24 mouse cellular contexts compared by ENCODE assay signal in genomic region chr15:98996840-98997239, GRCm38 (mm10). TPM values are rescaled to one million over a fixed set of nuclear protein-coding genes. Genes with fewer than 3 reads are reported as not detected.
A peak's percentile ranks its signal among the peaks of the same experiment; 100 is the strongest.
DNase-seq lines count a peak whose midpoint lies in the region; ATAC-seq and TF ChIP-seq lines count a peak whose summit lies in the region.
"Had no signal": no experiment of that assay in that cellular context is flagged by ENCODE, and none has a peak within 500 bp of the region (broad histone marks: within the 10 kb centered on the region; RNA-seq: fewer than 3 reads in every experiment).

No protein-coding gene starts in this region.

- DNase-seq in heart, postnatal 36 days: no peak
- DNase-seq in liver, embryonic 13.5 days: no peak
- DNase-seq in liver, postnatal 0 days: no peak
- no peak for DNase-seq in ovary, postnatal 36 days (ENCODE audit: low spot score)
- DNase-seq: adrenal gland, postnatal 36 days; cerebellum, adult 9-11 months; gastrocnemius, adult 2 months; heart, adult 18-20 months; kidney, adult 9 months; kidney, postnatal 4 days; lung, adult 18-20 months; spleen, adult 18-20 months had no signal

- peaks cover 53% of the 10 kb centered on the region for H3K4me1 ChIP-seq in heart, embryonic 11.5 days (ENCODE audit: control insufficient read depth, insufficient read depth, low read length)
- peaks cover 59% of the 10 kb centered on the region for H3K4me1 ChIP-seq in liver, embryonic 13.5 days (replicated peaks)
- peaks cover 22% of the 10 kb centered on the region for H3K4me1 ChIP-seq in liver, postnatal 0 days (ENCODE audit: insufficient read depth)
- peaks cover 26% of the 10 kb centered on the region for H3K4me1 ChIP-seq in forebrain, embryonic 13.5 days
- peaks cover 39% of the 10 kb centered on the region for H3K4me1 ChIP-seq in hindbrain, embryonic 12.5 days

- TF ChIP-seq EP300 in liver, postnatal 0 days (IDR thresholded peaks at IDR 0.05; ENCODE audit: low read depth): no peak

- H3K4me3 ChIP-seq in heart, embryonic 11.5 days (ENCODE audit: low read depth, low read length): no peak overlapping the region
- no peak overlapping the region for H3K4me3 ChIP-seq in liver, embryonic 13.5 days (replicated peaks)
- no peak overlapping the region for H3K4me3 ChIP-seq in liver, postnatal 0 days (ENCODE audit: low read depth, low read length)
- H3K4me3 ChIP-seq in forebrain, embryonic 13.5 days: no peak overlapping the region
- no peak overlapping the region for H3K4me3 ChIP-seq in hindbrain, embryonic 12.5 days
- H3K4me3 ChIP-seq: gastrocnemius, adult 2 months; limb, embryonic 13.5 days; myocyte; stomach, embryonic 15.5 days had no signal

- H3K4me2 ChIP-seq in heart, embryonic 11.5 days: no peak overlapping the region
- H3K4me2 ChIP-seq in liver, embryonic 13.5 days: no peak overlapping the region
- no peak overlapping the region for H3K4me2 ChIP-seq in liver, postnatal 0 days (ENCODE audit: low read depth, low read length)
- H3K4me2 ChIP-seq in forebrain, embryonic 13.5 days: no peak overlapping the region
- H3K4me2 ChIP-seq in hindbrain, embryonic 12.5 days (replicated peaks): no peak overlapping the region
- H3K4me2 ChIP-seq: limb, embryonic 13.5 days; stomach, embryonic 15.5 days had no signal

- H3K9ac ChIP-seq in heart, embryonic 11.5 days (ENCODE audit: low read depth, low read length): no peak overlapping the region
- H3K9ac ChIP-seq in liver, embryonic 13.5 days: no peak overlapping the region
- no peak overlapping the region for H3K9ac ChIP-seq in liver, postnatal 0 days (replicated peaks)
- no peak overlapping the region for H3K9ac ChIP-seq in forebrain, embryonic 13.5 days
- H3K9ac ChIP-seq in hindbrain, embryonic 12.5 days: no peak overlapping the region
- H3K9ac ChIP-seq: limb, embryonic 13.5 days; stomach, embryonic 15.5 days had no signal

- no peak for ATAC-seq in heart, embryonic 11.5 days (replicated peaks; ENCODE audit: insufficient number of reproducible peaks, low FRiP score, low TSS enrichment)
- ATAC-seq in liver, embryonic 13.5 days (ENCODE audit: low read depth): no peak
- ATAC-seq in liver, postnatal 0 days: no peak
- ATAC-seq in forebrain, embryonic 13.5 days: no peak
- no peak for ATAC-seq in hindbrain, embryonic 12.5 days (ENCODE audit: low FRiP score)

- no peak for TF ChIP-seq CTCF in liver, postnatal 0 days (IDR thresholded peaks at IDR 0.05; ENCODE audit: low read depth)

- H3K27ac ChIP-seq in heart, embryonic 11.5 days (ENCODE audit: low read depth, low read length): 0 out of 2 replicates have a peak overlapping the region, but pooled peaks have one; percentile 35
- H3K27ac ChIP-seq in liver, embryonic 13.5 days: 0 out of 2 replicates have a peak overlapping the region, but pooled peaks have one; percentile 18
- H3K27ac ChIP-seq in liver, postnatal 0 days (ENCODE audit: low read depth): no peak overlapping the region
- peak overlapping the region; percentile 10 for H3K27ac ChIP-seq in forebrain, embryonic 13.5 days
- peak overlapping the region; percentile 9; the same call in 1 of the 2 replicates for H3K27ac ChIP-seq in hindbrain, embryonic 12.5 days
- H3K27ac ChIP-seq: gastrocnemius, adult 2 months; limb, embryonic 13.5 days; stomach, embryonic 15.5 days had no signal

- H3K27me3 ChIP-seq in heart, embryonic 11.5 days (ENCODE audit: control insufficient read depth, insufficient read depth, low read length): no peaks in the 10 kb centered on the region
- H3K27me3 ChIP-seq in liver, embryonic 13.5 days: no peaks in the 10 kb centered on the region
- no peaks in the 10 kb centered on the region for H3K27me3 ChIP-seq in liver, postnatal 0 days (ENCODE audit: insufficient read depth, low read length)
- H3K27me3 ChIP-seq in forebrain, embryonic 13.5 days: no peaks in the 10 kb centered on the region
- no peaks in the 10 kb centered on the region for H3K27me3 ChIP-seq in hindbrain, embryonic 12.5 days
- H3K27me3 ChIP-seq: limb, embryonic 13.5 days; stomach, embryonic 15.5 days had no signal

- H3K36me3 ChIP-seq in heart, embryonic 11.5 days (ENCODE audit: control insufficient read depth, insufficient read depth, low read length): no peaks in the 10 kb centered on the region
- H3K36me3 ChIP-seq in liver, embryonic 13.5 days: no peaks in the 10 kb centered on the region
- no peaks in the 10 kb centered on the region for H3K36me3 ChIP-seq in liver, postnatal 0 days (replicated peaks; ENCODE audit: insufficient read depth, low read length)
- no peaks in the 10 kb centered on the region for H3K36me3 ChIP-seq in forebrain, embryonic 13.5 days (ENCODE audit: poor library complexity, severe bottlenecking)
- H3K36me3 ChIP-seq in hindbrain, embryonic 12.5 days: no peaks in the 10 kb centered on the region
- H3K36me3 ChIP-seq: G1E; limb, embryonic 13.5 days; stomach, embryonic 15.5 days had no signal

- H3K9me3 ChIP-seq in heart, embryonic 11.5 days (replicated peaks; ENCODE audit: control insufficient read depth, low read length): no peaks in the 10 kb centered on the region
- H3K9me3 ChIP-seq in liver, embryonic 13.5 days (replicated peaks): no peaks in the 10 kb centered on the region
- no peaks in the 10 kb centered on the region for H3K9me3 ChIP-seq in liver, postnatal 0 days (ENCODE audit: low read length)
- no peaks in the 10 kb centered on the region for H3K9me3 ChIP-seq in forebrain, embryonic 13.5 days (replicated peaks)
- H3K9me3 ChIP-seq in hindbrain, embryonic 12.5 days (replicated peaks): no peaks in the 10 kb centered on the region
- H3K9me3 ChIP-seq: G1E; limb, embryonic 13.5 days; stomach, embryonic 15.5 days had no signal

- WGBS in heart, embryonic 11.5 days (ENCODE audit: insufficient replicate concordance): 77% methylated on average over 7 of the region's 7 CpGs
- WGBS in liver, embryonic 13.5 days (ENCODE audit: insufficient replicate concordance): 80% methylated on average over 7 of the region's 7 CpGs
- WGBS in liver, postnatal 0 days (ENCODE audit: insufficient replicate concordance): 85% methylated on average over 7 of the region's 7 CpGs
- WGBS in forebrain, embryonic 13.5 days: 76% methylated on average over 7 of the region's 7 CpGs
- 80% methylated on average over 7 of the region's 7 CpGs for WGBS in hindbrain, embryonic 12.5 days

- intact Hi-C loops in heart, postnatal 36 days (cut with DNase I): no loop called here

RNA-seq across cellular contexts. Expression of gene Tuba1c, which starts 32.9 kb away (rescaled TPM):
- polyA plus RNA-seq in heart, embryonic 11.5 days (2014; fragmentation: Nextera tagmentation; extraction: Ambion mirVana): 167 and 169 TPM in 2 replicates
- total RNA-seq in heart, postnatal 36 days (2021): 10 to 100 TPM; 29.7 to 33.9 TPM
- 239 and 246 TPM in 2 replicates for polyA plus RNA-seq in liver, embryonic 13.5 days (2015; fragmentation: Nextera tagmentation; extraction: Ambion mirVana)
- 149 and 152 TPM in 2 replicates for polyA plus RNA-seq in liver, postnatal 0 days (2015; fragmentation: Nextera tagmentation; extraction: Ambion mirVana)
- 97.6 and 102 TPM in 2 replicates for polyA plus RNA-seq in forebrain, embryonic 13.5 days (2015; fragmentation: Nextera tagmentation; extraction: Ambion mirVana)
- 59.6 and 72.4 TPM in 2 replicates for polyA plus RNA-seq in hindbrain, embryonic 12.5 days (2016; fragmentation: Nextera tagmentation; extraction: Ambion mirVana)

RNA-seq across cellular contexts. Expression of gene Tuba1a, which starts 43.3 kb away (rescaled TPM):
- 1,237 and 1,376 TPM in 2 replicates for polyA plus RNA-seq in heart, embryonic 11.5 days (2014; fragmentation: Nextera tagmentation; extraction: Ambion mirVana)
- 10 to 100 TPM; 73.0 to 74.5 TPM for total RNA-seq in heart, postnatal 36 days (2021)
- 109 TPM in 2 replicates for polyA plus RNA-seq in liver, embryonic 13.5 days (2015; fragmentation: Nextera tagmentation; extraction: Ambion mirVana)
- 28.1 and 28.7 TPM in 2 replicates for polyA plus RNA-seq in liver, postnatal 0 days (2015; fragmentation: Nextera tagmentation; extraction: Ambion mirVana)
- polyA plus RNA-seq in forebrain, embryonic 13.5 days (2015; fragmentation: Nextera tagmentation; extraction: Ambion mirVana): 10,586 and 11,102 TPM in 2 replicates
- polyA plus RNA-seq in hindbrain, embryonic 12.5 days (2016; fragmentation: Nextera tagmentation; extraction: Ambion mirVana): 9,547 and 9,692 TPM in 2 replicates

RNA-seq across cellular contexts. Expression of gene Gm49450, which starts 43.5 kb away (rescaled TPM):
- polyA plus RNA-seq in heart, embryonic 11.5 days (2014; fragmentation: Nextera tagmentation; extraction: Ambion mirVana): not detected in 2 replicates
- total RNA-seq in heart, postnatal 36 days (2021): not detected
- not detected in 2 replicates for polyA plus RNA-seq in liver, embryonic 13.5 days (2015; fragmentation: Nextera tagmentation; extraction: Ambion mirVana)
- polyA plus RNA-seq in liver, postnatal 0 days (2015; fragmentation: Nextera tagmentation; extraction: Ambion mirVana): not detected in 2 replicates
- polyA plus RNA-seq in forebrain, embryonic 13.5 days (2015; fragmentation: Nextera tagmentation; extraction: Ambion mirVana): not detected in 2 replicates
- not detected in 2 replicates for polyA plus RNA-seq in hindbrain, embryonic 12.5 days (2016; fragmentation: Nextera tagmentation; extraction: Ambion mirVana)
- total RNA-seq: adrenal gland, postnatal 36 days; G1E; gastrocnemius, adult 2 months; heart, adult 18-20 months; layer of hippocampus, postnatal 10 days; left cerebral cortex, postnatal 10 days; megakaryocyte-erythroid progenitor cell, adult 5-6 weeks had no signal
- polyA plus RNA-seq: embryonic facial prominence, embryonic 14.5 days; G1E; intestine, embryonic 14.5 days; limb, embryonic 13.5 days; stomach, embryonic 15.5 days had no signal

RNA-seq across cellular contexts. Expression of gene Prph, which starts 58.1 kb away (rescaled TPM):
- polyA plus RNA-seq in heart, embryonic 11.5 days (2014; fragmentation: Nextera tagmentation; extraction: Ambion mirVana): 0.09 and 0.59 TPM in 2 replicates
- total RNA-seq in heart, postnatal 36 days (2021): under 1 TPM; 0.14 to 0.94 TPM
- 0.54 and 0.62 TPM in 2 replicates for polyA plus RNA-seq in liver, embryonic 13.5 days (2015; fragmentation: Nextera tagmentation; extraction: Ambion mirVana)
- polyA plus RNA-seq in liver, postnatal 0 days (2015; fragmentation: Nextera tagmentation; extraction: Ambion mirVana): 0.53 and 0.85 TPM in 2 replicates
- polyA plus RNA-seq in forebrain, embryonic 13.5 days (2015; fragmentation: Nextera tagmentation; extraction: Ambion mirVana): 0.94 and 1.6 TPM in 2 replicates
- polyA plus RNA-seq in hindbrain, embryonic 12.5 days (2016; fragmentation: Nextera tagmentation; extraction: Ambion mirVana): 23.3 and 35.6 TPM in 2 replicates
- total RNA-seq: G1E; megakaryocyte-erythroid progenitor cell, adult 5-6 weeks had no signal
- polyA plus RNA-seq: G1E had no signal

Comparison
In these comparisons a context has a peak if more than half of its experiments do, and no peak if none do; other contexts are left out.
1. RNA of gene Tuba1a, which starts 43.3 kb away (polyA plus RNA-seq): 10,586 to 11,102 TPM in forebrain, embryonic 13.5 days, 9,547 to 9,692 TPM in hindbrain, embryonic 12.5 days and 1,237 to 1,376 TPM in heart, embryonic 11.5 days; 109 TPM in liver, embryonic 13.5 days and 28.1 to 28.7 TPM in liver, postnatal 0 days; every median in the first group is over 10 times any median in the second.